Mouse (Mus musculus): ENCODE results near the gene Phf19.

Phf19 gene

GRCm38 (mm10) chr2:34896821-34897460 is 16.9 kb downstream of the Phf19 start:
- DNase-seq (ENCODE audit: low read depth, low spot score), result no peak

GRCm38 (mm10) chr2:34895503-34896113 is 18.2 kb downstream of the Phf19 start:
- DNase-seq (ENCODE audit: low read depth, low spot score), result no peak

- DNase-seq (ENCODE audit: low read depth, low spot score), result no peak
Measured at GRCm38 (mm10) chr2:34893950-34894349, 19.9 kb downstream of the Phf19 start.

GRCm38 (mm10) chr2:34884186-34884585 is 29.6 kb downstream of the Phf19 start:
- no peak for DNase-seq (ENCODE audit: low read depth, low spot score)

GRCm38 (mm10) chr2:34883190-34883589 is 30.6 kb downstream of the Phf19 start:
- DNase-seq (ENCODE audit: low read depth, low spot score), result no peak

GRCm38 (mm10) chr2:34882757-34883156 is 31.1 kb downstream of the Phf19 start:
- no peak for DNase-seq (ENCODE audit: low read depth, low spot score)

GRCm38 (mm10) chr2:34880054-34880453 is 33.8 kb downstream of the Phf19 start:
- DNase-seq (ENCODE audit: low read depth, low spot score), result no peak

GRCm38 (mm10) chr2:34874816-34875345 is 38.9 kb downstream of the Phf19 start, which contains the start of gene Psmd5:
Psmd5 (minus strand) TSS chr2:34874968.
- DNase-seq (ENCODE audit: low read depth, low spot score), result no peak

GRCm38 (mm10) chr2:34874271-34874670 is 39.6 kb downstream of the Phf19 start, which contains the start of gene Cutal:
Cutal (plus strand) TSS chr2:34874396.
- no peak for DNase-seq (ENCODE audit: low read depth, low spot score)

GRCm38 (mm10) chr2:34870520-34871474 is 43.0 kb downstream of the Phf19 start:
- peak; percentile 99 for DNase-seq (ENCODE audit: low read depth, low spot score)

- DNase-seq (ENCODE audit: low read depth, low spot score), result no peak
Measured at GRCm38 (mm10) chr2:34869680-34870079, 44.1 kb downstream of the Phf19 start.

- no peak for DNase-seq (ENCODE audit: low read depth, low spot score)
Measured at GRCm38 (mm10) chr2:34857728-34858127, 56.1 kb downstream of the Phf19 start.

GRCm38 (mm10) chr2:34855265-34855664 is 58.6 kb downstream of the Phf19 start:
- no peak for DNase-seq (ENCODE audit: low read depth, low spot score)

GRCm38 (mm10) chr2:34847702-34848101 is 66.1 kb downstream of the Phf19 start:
- no peak for DNase-seq (ENCODE audit: low read depth, low spot score)

Data from CD4-positive helper T cell, adult 2 months (primary cell).